Mouse (Mus musculus) kidney, embryonic 14.5 days (tissue): ENCODE data around the gene Masp2. TPM values are rescaled to one million over a fixed set of nuclear protein-coding genes. Genes with fewer than 3 reads are reported as not detected.

Experiments
- polyA plus RNA-seq: library from polyadenylated mRNA; unstranded; fragments of >200 nt; fragmentation: Nextera tagmentation; extraction: Ambion mirVana; gene quantifications from 2 replicates; pipeline ENCODE4 v1.2.1, GENCODE M21; 2014

Masp2 gene
- polyA plus RNA-seq, 1 experiment from 2014 or later, result not detected

Other genes starting within 250 kb of the Masp2 start
- gene Ubiad1, start 157.8 kb upstream of the Masp2 start, polyA plus RNA-seq, result 13.4 and 18.6 TPM in 2 replicates
- gene Mtor, start 153.9 kb upstream of the Masp2 start, polyA plus RNA-seq, result 22.2 and 27.2 TPM in 2 replicates
- gene Angptl7, start 102.1 kb upstream of the Masp2 start, polyA plus RNA-seq, result 0.54 and 1.4 TPM in 2 replicates
- gene Exosc10, start 44.1 kb upstream of the Masp2 start, polyA plus RNA-seq, result 65.7 and 101 TPM in 2 replicates
- 214 and 242 TPM in 2 replicates for gene Srm, start 11.1 kb upstream of the Masp2 start, polyA plus RNA-seq
- gene Tardbp, start 24.5 kb downstream of the Masp2 start, polyA plus RNA-seq, result 183 TPM in 2 replicates
- not detected in 2 replicates for gene Gm572, start 40.8 kb downstream of the Masp2 start, polyA plus RNA-seq
- gene Casz1, start 201.9 kb downstream of the Masp2 start, polyA plus RNA-seq, result 3.9 and 7.6 TPM in 2 replicates